Mouse (Mus musculus) neural tube, embryonic 11.5 days (tissue): ENCODE data around the gene Golga1. TPM values are rescaled to one million over a fixed set of nuclear protein-coding genes. Genes with fewer than 3 reads are reported as not detected.
A peak's percentile ranks its signal among the peaks of the same experiment; 100 is the strongest.
"Not testable (repeated sequence)": the region's sequence is repeated elsewhere in the genome, so short reads cannot be mapped to it uniquely, and the experiment has no call there.

ENCODE experiments used
- ATAC-seq: fragments of 200-750 bp; cut with Nextera tagmentation; 2 replicates; pipeline ENCODE4 v1.8.0; 2017; ENCODE audit warnings: moderate number of reproducible peaks, mild to moderate bottlenecking, moderate TSS enrichment, moderate library complexity; ENCODE audit not compliant: insufficient read depth, low FRiP score, low TSS enrichment
- DNase-seq: peaks from one replicate; pipeline ENCODE4 v3.0.0-alpha.2; 2015; ENCODE audit warnings: low spot score
- H3K27ac ChIP-seq: fragments of 300-500 bp; sonication (generic); 2 replicates; pipeline ENCODE4 v1.5.1; 2014; ENCODE audit warnings: low read depth, mild to moderate bottlenecking, low read length
- H3K27me3 ChIP-seq: fragments of 300-500 bp; sonication (generic); 2 replicates; pipeline ENCODE4 v1.6.1; 2014; ENCODE audit warnings: mild to moderate bottlenecking, low read length, mixed read lengths; ENCODE audit not compliant: control insufficient read depth, insufficient read depth
- H3K36me3 ChIP-seq: fragments of 300-500 bp; sonication (generic); 2 replicates; pipeline ENCODE4 v1.6.1; 2014; ENCODE audit warnings: mild to moderate bottlenecking, low read length, moderate library complexity, mixed read lengths; ENCODE audit not compliant: control insufficient read depth, insufficient read depth
- H3K4me1 ChIP-seq: fragments of 300-500 bp; sonication (generic); 2 replicates; pipeline ENCODE4 v1.6.1; 2014; ENCODE audit warnings: low read length, mixed read lengths; ENCODE audit not compliant: control insufficient read depth, insufficient read depth
- H3K4me2 ChIP-seq: fragments of 300-500 bp; sonication (generic); 2 replicates; pipeline ENCODE4 v1.6.1; 2014; ENCODE audit warnings: low read depth, mild to moderate bottlenecking, moderate library complexity
- H3K4me3 ChIP-seq: fragments of 300-500 bp; sonication (generic); 2 replicates; pipeline ENCODE4 v1.5.1; 2014; ENCODE audit warnings: low read depth, low read length
- H3K9ac ChIP-seq: fragments of 300-500 bp; sonication (generic); 2 replicates; pipeline ENCODE4 v1.6.1; 2014; ENCODE audit warnings: mild to moderate bottlenecking, low read length
- H3K9me3 ChIP-seq: fragments of 300-500 bp; sonication (generic); 2 replicates; pipeline ENCODE4 v1.6.1; 2016; ENCODE audit warnings: low read length; ENCODE audit not compliant: control insufficient read depth
- WGBS: fragments of 180-500 bp; shearing (Covaris S2); extraction: QIAGEN DNeasy Blood & Tissue Kit; methylation state at CpG from one replicate; pipeline ENCODE4 v1.1.7; 2014; 5-methylcytosine and 5-hydroxymethylcytosine counted together
- polyA plus RNA-seq: library from polyadenylated mRNA; unstranded; fragments of >200 nt; fragmentation: Nextera tagmentation; extraction: Ambion mirVana; gene quantifications from 2 replicates; pipeline ENCODE4 v1.2.1, GENCODE M21; 2014

Gene Golga1
- polyA plus RNA-seq, 1 experiment from 2014 or later, result 33.7 TPM

DNA sequence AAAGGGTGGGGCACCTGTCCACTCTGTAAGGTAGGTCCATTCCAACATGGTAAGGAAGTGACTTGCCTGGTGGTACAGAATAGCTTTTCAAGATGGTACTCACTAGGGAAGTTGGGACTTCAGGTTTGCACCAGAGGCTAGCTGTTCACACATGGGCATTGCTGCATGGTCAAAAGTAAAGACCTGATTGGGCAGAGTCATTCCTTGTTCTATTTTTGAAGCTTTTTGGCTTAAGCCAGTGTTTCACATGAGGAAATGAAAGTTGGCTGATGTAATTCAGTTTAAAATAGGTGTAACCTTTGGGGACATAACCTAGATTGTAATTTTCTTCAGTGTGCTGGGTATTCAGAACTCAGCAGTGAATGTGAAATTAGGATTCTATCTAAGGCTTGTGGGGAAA is 54.1 kb downstream of the Golga1 start:
- DNase-seq (no peak), ATAC-seq (no peak)
- no peak overlapping the region for H3K27ac ChIP-seq
- no peaks in the 10 kb centered on the region for H3K9me3 ChIP-seq
- H3K4me3 ChIP-seq, result no peak overlapping the region
- H3K36me3 ChIP-seq, result peaks cover 12% of the 10 kb centered on the region
- H3K9ac ChIP-seq, result no peak overlapping the region
- no peak overlapping the region for H3K4me2 ChIP-seq
- no peaks in the 10 kb centered on the region for H3K27me3 ChIP-seq
- H3K4me1 ChIP-seq, result peaks cover 11% of the 10 kb centered on the region

DNA sequence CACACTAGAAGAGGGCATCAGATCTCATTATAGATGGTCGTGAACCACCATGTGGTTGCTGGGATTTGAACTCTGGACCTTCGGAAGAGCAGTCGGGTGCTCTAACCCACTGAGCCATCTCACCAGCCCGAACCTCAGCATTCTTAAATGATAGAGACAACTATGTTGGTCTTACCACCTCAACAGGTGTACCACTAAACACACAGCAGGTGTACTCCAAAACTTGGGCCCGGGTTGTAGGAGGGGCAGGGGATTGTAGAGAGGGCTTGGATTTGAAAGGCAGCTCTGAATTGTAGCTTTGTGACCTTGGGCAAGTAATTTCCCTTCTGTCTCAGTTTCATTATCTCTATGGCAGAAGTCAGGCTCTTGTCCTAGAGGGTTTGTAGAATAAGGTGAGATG is 55.2 kb downstream of the Golga1 start:
- not testable (repeated sequence) for H3K27me3 ChIP-seq, H3K9me3 ChIP-seq, H3K9ac ChIP-seq, DNase-seq, H3K4me3 ChIP-seq, H3K4me2 ChIP-seq, ATAC-seq, H3K27ac ChIP-seq, H3K36me3 ChIP-seq
- 91% methylated on average over 4 of the region's 5 CpGs for WGBS
- peaks cover 11% of the 10 kb centered on the region for H3K4me1 ChIP-seq

DNA sequence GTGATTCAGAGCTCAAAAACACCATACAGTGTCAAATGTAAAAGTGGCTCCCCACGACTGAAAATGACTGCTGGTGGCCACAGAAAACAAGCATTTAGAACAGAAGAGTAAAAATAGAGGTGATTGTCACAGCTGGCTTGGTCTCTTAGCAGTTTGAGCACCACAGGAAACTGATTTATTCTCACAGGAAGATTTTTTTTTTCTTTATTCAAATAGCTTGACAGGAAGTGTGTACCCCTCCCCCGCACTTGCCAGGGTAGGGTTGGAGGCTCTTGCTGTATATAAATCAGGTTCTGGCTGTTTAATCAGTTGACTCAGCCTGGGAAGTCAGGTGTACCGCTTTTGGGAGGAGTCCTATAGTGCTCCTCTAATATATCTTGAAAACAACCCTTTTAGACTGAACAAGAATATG is 56.4 kb downstream of the Golga1 start:
- H3K27ac ChIP-seq, result no peak overlapping the region
- WGBS, result 27% methylated on average over 3 of the region's 3 CpGs
- H3K27me3 ChIP-seq, result no peaks in the 10 kb centered on the region
- H3K36me3 ChIP-seq, result 0 out of 2 replicates have a peak, but pooled peaks cover 5% of the 10 kb centered on the region
- ATAC-seq (no peak), DNase-seq (no peak)
- H3K4me2 ChIP-seq, result peak overlapping the region; percentile 91
- peak overlapping the region; percentile 82 for H3K9ac ChIP-seq
- peaks cover 14% of the 10 kb centered on the region for H3K4me1 ChIP-seq
- peak overlapping the region; percentile 82 for H3K4me3 ChIP-seq
- no peaks in the 10 kb centered on the region for H3K9me3 ChIP-seq

DNA sequence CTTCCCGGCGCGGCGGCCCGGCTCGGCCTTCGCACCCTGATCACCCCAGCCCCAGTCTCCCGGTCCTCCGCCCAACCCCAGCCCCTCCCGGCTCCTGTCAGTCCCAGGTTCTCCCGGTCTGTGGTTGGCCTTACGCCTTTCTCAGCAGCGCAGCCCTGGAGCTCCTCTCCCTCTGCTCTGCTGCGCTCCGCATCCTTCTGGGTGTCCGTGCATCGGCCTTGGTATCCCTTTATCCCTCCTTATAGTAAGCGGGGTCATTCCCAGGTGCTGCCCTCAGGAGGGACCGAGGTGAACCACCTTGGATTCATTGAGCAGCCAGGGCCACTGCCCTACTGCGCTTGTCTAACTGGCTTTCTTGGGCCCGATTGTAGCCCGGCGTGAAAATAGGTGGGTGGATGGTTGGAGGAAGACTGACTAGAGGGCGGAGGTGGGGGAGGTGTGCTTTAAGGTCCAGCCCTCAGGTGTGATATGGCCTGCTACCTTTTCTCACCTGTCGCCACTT is 56.9 kb downstream of the Golga1 start:
- Histone ChIP-seq H3K4me2 (peak overlapping the region; percentile 91), H3K27me3 (no peaks in the 10 kb centered on the region), H3K27ac (peak overlapping the region; percentile 90), H3K4me1 (peaks cover 19% of the 10 kb centered on the region), H3K4me3 (peak overlapping the region; percentile 82), H3K9ac (peak overlapping the region; percentile 82), H3K9me3 (no peaks in the 10 kb centered on the region), H3K36me3 (peaks cover 4% of the 10 kb centered on the region; the same call in 1 of the 2 replicates)
- under 1% methylated on average over 25 of the region's 25 CpGs for WGBS
- DNase-seq, result no peak
- ATAC-seq, result peak; percentile 26

DNA sequence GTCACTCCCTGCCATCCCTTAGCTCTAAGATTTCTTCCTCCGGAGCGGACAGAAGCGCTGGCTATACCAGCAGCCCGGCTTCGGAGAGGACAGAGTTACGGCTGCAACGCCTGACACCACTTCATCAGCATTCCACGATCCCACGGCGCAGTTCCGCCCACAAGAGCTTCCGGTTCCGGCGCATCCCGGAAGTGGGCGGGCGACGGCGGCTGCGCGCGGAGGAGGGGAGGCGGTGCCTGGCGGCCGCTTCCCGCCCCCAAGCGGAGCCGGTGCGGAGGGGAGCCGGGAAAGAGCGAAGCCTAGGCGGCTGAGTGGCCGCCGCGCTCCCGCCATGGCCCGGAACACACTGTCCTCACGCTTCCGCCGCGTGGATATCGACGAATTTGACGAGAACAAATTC is 57.5 kb downstream of the Golga1 start:
- ATAC-seq, result peak; percentile 87
- peak overlapping the region; percentile 82 for H3K9ac ChIP-seq
- peak overlapping the region; percentile 90 for H3K27ac ChIP-seq
- H3K9me3 ChIP-seq, result no peaks in the 10 kb centered on the region
- H3K27me3 ChIP-seq, result no peaks in the 10 kb centered on the region
- WGBS, result under 1% methylated on average over 44 of the region's 44 CpGs
- H3K4me1 ChIP-seq, result peaks cover 24% of the 10 kb centered on the region
- peaks cover 5% of the 10 kb centered on the region; the same call in 1 of the 2 replicates for H3K36me3 ChIP-seq
- peak; percentile 95 for DNase-seq
- H3K4me2 ChIP-seq, result peak overlapping the region; percentile 91
- peak overlapping the region; percentile 82 for H3K4me3 ChIP-seq

DNA sequence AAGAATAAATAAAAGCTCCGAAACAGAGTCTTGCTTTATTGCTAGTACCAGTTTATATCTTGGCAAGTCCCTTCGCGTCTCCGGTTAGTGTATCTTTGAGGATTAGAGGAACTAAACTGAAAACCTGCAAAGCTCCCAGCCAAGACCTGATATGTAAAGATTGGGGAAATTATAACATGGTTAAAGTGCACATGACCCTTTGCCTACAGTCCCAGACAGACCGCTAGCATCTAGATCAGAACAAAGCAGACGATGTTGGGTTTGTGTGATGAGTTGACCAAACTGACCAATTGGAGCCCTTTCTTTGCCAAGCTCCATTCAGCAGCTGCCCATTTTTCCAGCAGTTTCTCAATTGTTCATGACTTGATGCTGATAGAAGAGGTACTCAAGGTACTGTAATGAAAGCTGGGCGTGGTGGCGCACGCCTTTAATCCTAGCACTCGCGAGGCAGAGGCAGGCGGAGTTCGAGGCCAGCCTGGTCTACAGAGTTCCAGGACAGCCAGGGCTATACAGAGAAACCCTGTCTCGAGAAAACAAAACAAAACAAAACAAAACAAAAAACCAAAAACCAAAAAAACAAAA is 59.1 kb downstream of the Golga1 start:
- no peak for ATAC-seq
- Histone ChIP-seq H3K4me3 (no peak overlapping the region), H3K27ac (no peak overlapping the region), H3K4me2 (peak overlapping the region; percentile 94), H3K27me3 (no peaks in the 10 kb centered on the region), H3K9ac (no peak overlapping the region), H3K36me3 (peaks cover 11% of the 10 kb centered on the region), H3K4me1 (peaks cover 26% of the 10 kb centered on the region), H3K9me3 (no peaks in the 10 kb centered on the region)
- 91% methylated on average over 14 of the region's 14 CpGs for WGBS
- DNase-seq, result no peak

DNA sequence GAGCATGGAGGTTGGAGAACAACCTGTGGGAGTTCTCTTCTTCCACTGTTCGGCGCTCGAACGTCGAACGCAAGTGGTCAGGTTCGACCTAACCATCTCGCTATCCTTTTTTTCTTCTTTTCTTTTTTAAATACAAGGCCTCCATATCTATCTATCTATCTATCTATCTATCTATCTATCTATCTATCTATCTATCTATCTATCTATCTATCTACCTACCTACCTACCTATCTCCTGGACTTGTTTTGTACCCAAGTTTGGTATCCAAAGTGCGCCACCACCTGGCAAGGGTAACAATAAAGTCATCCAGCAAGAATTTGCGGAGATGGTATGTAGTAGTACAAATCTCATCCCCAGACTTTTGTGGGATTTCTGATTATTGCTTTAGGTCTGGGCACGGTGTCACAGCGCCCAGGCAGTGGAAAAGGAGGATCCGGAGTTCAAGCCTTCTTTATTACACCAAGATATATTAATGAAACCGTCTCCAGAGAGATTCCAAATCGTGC is 59.7 kb downstream of the Golga1 start, which contains the start of gene Rpl35:
Gene Rpl35, minus strand, starts transcription at position 51 of the 506 bp plus-strand sequence.
- Histone ChIP-seq H3K36me3 (peaks cover 17% of the 10 kb centered on the region), H3K9ac (peak within 1 kb of the TSS; percentile 86), H3K4me1 (peaks cover 26% of the 10 kb centered on the region), H3K4me2 (peak within 1 kb of the TSS; percentile 94), H3K27ac (peak within 1 kb of the TSS; percentile 81; the same call in 1 of the 2 replicates), H3K4me3 (peak within 1 kb of the TSS; percentile 77), H3K9me3 (no peaks in the 10 kb centered on the region), H3K27me3 (no peaks in the 10 kb centered on the region)
- ATAC-seq (no peak), DNase-seq (peak; percentile 43)
- WGBS, result 15% methylated on average over 15 of the region's 15 CpGs

DNA sequence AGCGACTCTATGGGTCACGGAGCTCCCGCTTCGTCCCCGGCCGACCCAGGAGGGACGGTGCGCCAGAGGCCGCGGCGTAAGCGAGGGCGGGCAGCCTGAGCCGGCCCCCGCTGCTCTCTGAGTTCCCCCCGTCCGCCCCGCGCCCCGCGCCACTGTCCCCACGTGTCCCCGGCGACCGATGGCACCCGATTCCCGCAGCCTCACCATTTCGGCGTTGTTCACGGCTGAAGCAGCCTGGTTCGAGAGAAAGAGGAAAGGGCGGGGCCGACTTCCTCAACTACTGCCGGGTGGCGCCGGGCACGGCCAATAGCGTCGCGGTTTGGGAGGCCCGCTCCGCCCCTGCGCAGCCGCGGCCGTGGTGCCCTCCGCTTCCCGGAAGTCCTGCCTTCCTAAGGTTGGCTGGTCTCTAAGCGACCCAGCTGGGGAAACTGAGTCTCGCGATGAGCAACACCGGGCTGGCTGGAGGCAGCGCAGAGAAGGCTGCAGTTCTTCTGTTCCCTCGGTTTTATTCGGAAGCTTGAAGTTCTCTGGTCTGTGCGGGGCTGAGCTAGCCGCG is 60.4 kb downstream of the Golga1 start, which contains the start of gene Arpc5l:
Gene Arpc5l, plus strand, starts transcription at position 469 of the 556 bp plus-strand sequence.
- Histone ChIP-seq H3K9me3 (no peaks in the 10 kb centered on the region), H3K4me2 (peak within 1 kb of the TSS; percentile 94), H3K27ac (peak within 1 kb of the TSS; percentile 81; the same call in 1 of the 2 replicates), H3K36me3 (peaks cover 23% of the 10 kb centered on the region), H3K4me1 (peaks cover 26% of the 10 kb centered on the region), H3K9ac (peak within 1 kb of the TSS; percentile 86), H3K4me3 (peak within 1 kb of the TSS; percentile 77), H3K27me3 (no peaks in the 10 kb centered on the region)
- under 1% methylated on average over 58 of the region's 58 CpGs for WGBS
- peak; percentile 85 for ATAC-seq
- DNase-seq, result peak; percentile 93
